13 mouse cellular contexts compared by ENCODE assay signal in the genomic region with DNA sequence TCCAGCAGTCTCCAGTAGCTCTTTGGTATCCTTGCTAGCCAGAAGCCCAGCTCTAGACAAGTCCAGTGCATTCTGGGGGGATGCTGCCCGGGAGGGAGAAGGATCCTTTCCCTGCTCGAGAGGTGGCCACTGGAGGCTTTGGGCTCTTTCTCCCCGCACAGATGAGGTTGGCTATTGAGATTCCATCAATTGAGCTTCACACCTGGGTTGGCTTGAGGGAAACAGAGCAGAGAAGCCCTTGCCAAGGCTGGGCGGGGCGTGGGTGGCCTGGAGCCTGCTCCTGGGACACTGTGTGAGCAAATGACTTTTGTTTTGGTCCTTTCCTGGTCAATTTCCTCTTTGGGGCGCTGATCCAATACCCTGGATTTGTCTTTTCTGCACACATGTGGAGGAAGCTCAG. TPM values are rescaled to one million over a fixed set of nuclear protein-coding genes. Genes with fewer than 3 reads are reported as not detected.
DNase-seq lines count a peak whose midpoint lies in the region; ATAC-seq and TF ChIP-seq lines count a peak whose summit lies in the region.
"Had no signal": no experiment of that assay in that cellular context is flagged by ENCODE, and none has a peak within 500 bp of the region (broad histone marks: within the 10 kb centered on the region; RNA-seq: fewer than 3 reads in every experiment).

No protein-coding gene starts in this region.

- H3K4me3 ChIP-seq in cerebellum, adult 2 months (replicated peaks; ENCODE audit: insufficient read depth, low read depth, low read length): peak overlapping the region; percentile 64
- H3K4me3 ChIP-seq in heart, embryonic 14.5 days (ENCODE audit: control insufficient read depth in 1 of 2, insufficient read depth in 1 of 2, low read depth in 1 of 2, low read length in 2 of 2): no peak overlapping the region
- H3K4me3 ChIP-seq in hindbrain, embryonic 14.5 days (replicated peaks; ENCODE audit: low read length): peak overlapping the region; percentile 62
- H3K4me3 ChIP-seq in midbrain, postnatal 0 days (ENCODE audit: low read depth, low read length): peak overlapping the region; percentile 55
- no peak overlapping the region for H3K4me3 ChIP-seq in kidney, adult 2 months (ENCODE audit: insufficient read depth, low read depth, low read length)
- H3K4me3 ChIP-seq: myocyte had no signal

- H3K27me3 ChIP-seq in cerebellum, adult 2 months (ENCODE audit: control insufficient read depth, insufficient read depth, low read length): no peaks in the 10 kb centered on the region
- H3K27me3 ChIP-seq in heart, embryonic 14.5 days (ENCODE audit: control insufficient read depth, insufficient read depth, low read length): peaks cover 26% of the 10 kb centered on the region
- peaks cover 56% of the 10 kb centered on the region for H3K27me3 ChIP-seq in hindbrain, embryonic 14.5 days (ENCODE audit: control insufficient read depth, insufficient read depth, low read length)
- H3K27me3 ChIP-seq in midbrain, postnatal 0 days (ENCODE audit: insufficient read depth, low read length): 0 out of 2 replicates have a peak, but pooled peaks cover 4% of the 10 kb centered on the region
- H3K27me3 ChIP-seq in kidney, adult 2 months (replicated peaks; ENCODE audit: control insufficient read depth, insufficient read depth, low read length): no peaks in the 10 kb centered on the region

- H3K27ac ChIP-seq in cerebellum, adult 2 months (ENCODE audit: insufficient read depth, low read length): peak overlapping the region; percentile 54
- no peak overlapping the region for H3K27ac ChIP-seq in heart, embryonic 14.5 days (replicated peaks in 1 of 2; ENCODE audit: control insufficient read depth in 1 of 2, insufficient read depth in 1 of 2, low read depth in 2 of 2, low read length in 2 of 2)
- no peak overlapping the region for H3K27ac ChIP-seq in hindbrain, embryonic 14.5 days
- peak overlapping the region; percentile 26; the same call in 1 of the 2 replicates for H3K27ac ChIP-seq in midbrain, postnatal 0 days (ENCODE audit: low read depth, low read length)
- no peak overlapping the region for H3K27ac ChIP-seq in kidney, adult 2 months (ENCODE audit: insufficient read depth, low read depth, low read length)

- H3K4me1 ChIP-seq in cerebellum, adult 2 months (ENCODE audit: control insufficient read depth, insufficient read depth, low read length): peaks cover 41% of the 10 kb centered on the region
- H3K4me1 ChIP-seq in heart, embryonic 14.5 days (ENCODE audit: control insufficient read depth in 2 of 2, insufficient read depth in 2 of 2, low read length in 2 of 2): peaks cover 18 to 39% of the 10 kb centered on the region in 2 experiments
- H3K4me1 ChIP-seq in hindbrain, embryonic 14.5 days (replicated peaks; ENCODE audit: control insufficient read depth, insufficient read depth, low read length): peaks cover 21% of the 10 kb centered on the region
- H3K4me1 ChIP-seq in midbrain, postnatal 0 days (ENCODE audit: insufficient read depth, low read length): peaks cover 5% of the 10 kb centered on the region; the same call in 1 of the 2 replicates
- H3K4me1 ChIP-seq in kidney, adult 2 months (ENCODE audit: control insufficient read depth, insufficient read depth, low read length): no peaks in the 10 kb centered on the region

- intact Hi-C loops in heart, postnatal 36 days (cut with DNase I): loop anchor here (10.0 kb wide), 1 partner anchor 379 kb away; no protein-coding TSS in a partner anchor

- TF ChIP-seq CTCF in cerebellum, adult 2 months (IDR thresholded peaks at IDR 0.05; ENCODE audit: borderline replicate concordance, insufficient read depth, low read depth, low read length): no peak
- TF ChIP-seq CTCF in midbrain, postnatal 0 days (IDR thresholded peaks at IDR 0.05): no peak
- no peak for TF ChIP-seq CTCF in kidney, adult 2 months (conservative IDR thresholded peaks at IDR 0.05; ENCODE audit: insufficient read depth, insufficient read length, low read depth, low read length)

- no peak for ATAC-seq in heart, embryonic 14.5 days (ENCODE audit: insufficient number of reproducible peaks, insufficient read depth, low FRiP score, low read depth)
- ATAC-seq in hindbrain, embryonic 14.5 days (ENCODE audit: low FRiP score): no peak
- ATAC-seq in midbrain, postnatal 0 days (ENCODE audit: low FRiP score): no peak

- peak overlapping the region; percentile 90; the same call in 1 of the 2 replicates for H3K4me2 ChIP-seq in heart, embryonic 14.5 days (ENCODE audit: low read length)
- peak overlapping the region; percentile 68 for H3K4me2 ChIP-seq in hindbrain, embryonic 14.5 days (replicated peaks)
- peak overlapping the region; percentile 82 for H3K4me2 ChIP-seq in midbrain, postnatal 0 days (ENCODE audit: low read depth, low read length, poor library complexity, severe bottlenecking)

- H3K9me3 ChIP-seq in heart, embryonic 14.5 days (ENCODE audit: control insufficient read depth, low read length): no peaks in the 10 kb centered on the region
- no peaks in the 10 kb centered on the region for H3K9me3 ChIP-seq in hindbrain, embryonic 14.5 days (ENCODE audit: control insufficient read depth, low read length)
- no peaks in the 10 kb centered on the region for H3K9me3 ChIP-seq in midbrain, postnatal 0 days (ENCODE audit: low read length)

- 23% methylated on average over 6 of the region's 6 CpGs for WGBS in cerebellum, adult 2 months
- 75% methylated on average over 6 of the region's 6 CpGs for WGBS in heart, embryonic 14.5 days
- WGBS in hindbrain, embryonic 14.5 days: 51% methylated on average over 6 of the region's 6 CpGs
- 52% methylated on average over 6 of the region's 6 CpGs for WGBS in midbrain, postnatal 0 days
- WGBS in kidney, adult 2 months: 89% methylated on average over 6 of the region's 6 CpGs

- H3K9ac ChIP-seq in heart, embryonic 14.5 days (ENCODE audit: low read length): no peak overlapping the region
- peak overlapping the region; percentile 65; the same call in 1 of the 2 replicates for H3K9ac ChIP-seq in hindbrain, embryonic 14.5 days
- H3K9ac ChIP-seq in midbrain, postnatal 0 days (replicated peaks; ENCODE audit: low read length, poor library complexity, severe bottlenecking): 0 out of 2 replicates have a peak overlapping the region, but pooled peaks have one; percentile 24

- DNase-seq in cerebellum, adult 2 months: peak; percentile 60
- no peak for DNase-seq in cerebellum, postnatal 36 days
- no peak for DNase-seq in heart, postnatal 36 days
- no peak for DNase-seq in hindbrain, embryonic 14.5 days (ENCODE audit: low spot score)
- no peak for DNase-seq in midbrain, postnatal 0 days (ENCODE audit: low spot score)
- no peak for DNase-seq in kidney, adult 2 months
- no peak for DNase-seq in lung, postnatal 14 days
- DNase-seq: kidney, adult 11 months; liver; lung, adult 2 months; retina, postnatal 1 day had no signal

- no peak for TF ChIP-seq POLR2A in cerebellum, adult 2 months (IDR thresholded peaks at IDR 0.05; ENCODE audit: borderline replicate concordance, insufficient read depth, low read length)
- no peak for TF ChIP-seq POLR2A in kidney, adult 2 months (IDR thresholded peaks at IDR 0.05; ENCODE audit: low read depth, low read length)

- no peaks in the 10 kb centered on the region for H3K36me3 ChIP-seq in heart, embryonic 14.5 days (ENCODE audit: control insufficient read depth, insufficient read depth, low read length)
- no peaks in the 10 kb centered on the region for H3K36me3 ChIP-seq in hindbrain, embryonic 14.5 days (replicated peaks; ENCODE audit: control insufficient read depth, insufficient read depth)
- no peaks in the 10 kb centered on the region for H3K36me3 ChIP-seq in midbrain, postnatal 0 days (ENCODE audit: insufficient read depth, low read length)
- H3K36me3 ChIP-seq in kidney, adult 2 months (ENCODE audit: control insufficient read depth, insufficient read depth, low read length): no peaks in the 10 kb centered on the region

RNA-seq across cellular contexts. Expression of a gene that starts 2.5 kb away (rescaled TPM):
- polyA plus RNA-seq in cerebellum, adult 2 months (2012; rRNA removed): 23.9 and 28.6 TPM in 2 replicates
- 17.0 and 17.3 TPM in 2 replicates for polyA plus RNA-seq in heart, embryonic 14.5 days (2014; fragmentation: Nextera tagmentation; extraction: Ambion mirVana)
- 10 to 100 TPM in 1 of 2 experiments, 1 to 10 TPM in 1; 6.0 to 10.0 TPM for total RNA-seq in heart, postnatal 36 days (2021)
- polyA plus RNA-seq in hindbrain, embryonic 14.5 days (2014; fragmentation: Nextera tagmentation; extraction: Ambion mirVana): 8.5 and 10.3 TPM in 2 replicates
- total RNA-seq in midbrain, postnatal 0 days (2014; rRNA removed): 15.4 and 18.5 TPM in 2 replicates
- 16.2 and 17.5 TPM in 2 replicates for polyA plus RNA-seq in midbrain, postnatal 0 days (2015; fragmentation: Nextera tagmentation; extraction: Ambion mirVana)
- polyA plus RNA-seq in kidney, adult 2 months (2012; rRNA removed): 11.3 and 12.7 TPM in 2 replicates

RNA-seq across cellular contexts. Expression of a gene that starts 5.1 kb away (rescaled TPM):
- 18.6 and 19.3 TPM in 2 replicates for polyA plus RNA-seq in cerebellum, adult 2 months (2012; rRNA removed)
- polyA plus RNA-seq in heart, embryonic 14.5 days (2014; fragmentation: Nextera tagmentation; extraction: Ambion mirVana): 23.1 and 23.7 TPM in 2 replicates
- 1 to 10 TPM; 9.0 to 9.7 TPM for total RNA-seq in heart, postnatal 36 days (2021)
- polyA plus RNA-seq in hindbrain, embryonic 14.5 days (2014; fragmentation: Nextera tagmentation; extraction: Ambion mirVana): 13.6 and 14.4 TPM in 2 replicates
- 17.4 and 19.9 TPM in 2 replicates for total RNA-seq in midbrain, postnatal 0 days (2014; rRNA removed)
- polyA plus RNA-seq in midbrain, postnatal 0 days (2015; fragmentation: Nextera tagmentation; extraction: Ambion mirVana): 10.8 and 12.1 TPM in 2 replicates
- 40.2 and 46.7 TPM in 2 replicates for polyA plus RNA-seq in kidney, adult 2 months (2012; rRNA removed)

RNA-seq across cellular contexts. Expression of a gene that starts 17.5 kb away (rescaled TPM):
- 15.3 and 16.3 TPM in 2 replicates for polyA plus RNA-seq in cerebellum, adult 2 months (2012; rRNA removed)
- 19.4 and 19.7 TPM in 2 replicates for polyA plus RNA-seq in heart, embryonic 14.5 days (2014; fragmentation: Nextera tagmentation; extraction: Ambion mirVana)
- 1 to 10 TPM; 5.3 to 7.2 TPM for total RNA-seq in heart, postnatal 36 days (2021)
- 17.4 and 20.3 TPM in 2 replicates for polyA plus RNA-seq in hindbrain, embryonic 14.5 days (2014; fragmentation: Nextera tagmentation; extraction: Ambion mirVana)
- 14.2 and 26.0 TPM in 2 replicates for total RNA-seq in midbrain, postnatal 0 days (2014; rRNA removed)
- polyA plus RNA-seq in midbrain, postnatal 0 days (2015; fragmentation: Nextera tagmentation; extraction: Ambion mirVana): 10.4 and 12.7 TPM in 2 replicates
- polyA plus RNA-seq in kidney, adult 2 months (2012; rRNA removed): 18.6 and 33.7 TPM in 2 replicates

RNA-seq across cellular contexts. Expression of a gene that starts 26.8 kb away (rescaled TPM):
- 3.0 and 3.7 TPM in 2 replicates for polyA plus RNA-seq in cerebellum, adult 2 months (2012; rRNA removed)
- polyA plus RNA-seq in heart, embryonic 14.5 days (2014; fragmentation: Nextera tagmentation; extraction: Ambion mirVana): 6.4 and 6.8 TPM in 2 replicates
- total RNA-seq in heart, postnatal 36 days (2021): 10 to 100 TPM; 14.8 to 22.8 TPM
- 1.9 and 2.6 TPM in 2 replicates for polyA plus RNA-seq in hindbrain, embryonic 14.5 days (2014; fragmentation: Nextera tagmentation; extraction: Ambion mirVana)
- 7.1 and 8.0 TPM in 2 replicates for total RNA-seq in midbrain, postnatal 0 days (2014; rRNA removed)
- 1.4 and 1.5 TPM in 2 replicates for polyA plus RNA-seq in midbrain, postnatal 0 days (2015; fragmentation: Nextera tagmentation; extraction: Ambion mirVana)
- 8.6 and 12.6 TPM in 2 replicates for polyA plus RNA-seq in kidney, adult 2 months (2012; rRNA removed)

Comparison
In these comparisons a context has a peak if more than half of its experiments do, and no peak if none do; other contexts are left out.
1. DNase-seq: peak in cerebellum, adult 2 months (2 of 2); none in cerebellum, postnatal 36 days (0 of 2), heart, postnatal 36 days (0 of 2), hindbrain, embryonic 14.5 days (single experiment), midbrain, postnatal 0 days (single experiment), kidney, adult 2 months (single experiment) and lung, postnatal 14 days (single experiment).
2. H3K27ac ChIP-seq: peak in cerebellum, adult 2 months (single experiment) and midbrain, postnatal 0 days (single experiment); none in heart, embryonic 14.5 days (0 of 2), hindbrain, embryonic 14.5 days (single experiment) and kidney, adult 2 months (single experiment).
3. H3K4me3 ChIP-seq: peak in cerebellum, adult 2 months (single experiment), hindbrain, embryonic 14.5 days (single experiment) and midbrain, postnatal 0 days (single experiment); none in heart, embryonic 14.5 days (0 of 2) and kidney, adult 2 months (single experiment).
4. Peak in every context shown above with its lines, with median percentiles within 50 percentile points of each other: H3K4me2 ChIP-seq.